In the genomic region with DNA sequence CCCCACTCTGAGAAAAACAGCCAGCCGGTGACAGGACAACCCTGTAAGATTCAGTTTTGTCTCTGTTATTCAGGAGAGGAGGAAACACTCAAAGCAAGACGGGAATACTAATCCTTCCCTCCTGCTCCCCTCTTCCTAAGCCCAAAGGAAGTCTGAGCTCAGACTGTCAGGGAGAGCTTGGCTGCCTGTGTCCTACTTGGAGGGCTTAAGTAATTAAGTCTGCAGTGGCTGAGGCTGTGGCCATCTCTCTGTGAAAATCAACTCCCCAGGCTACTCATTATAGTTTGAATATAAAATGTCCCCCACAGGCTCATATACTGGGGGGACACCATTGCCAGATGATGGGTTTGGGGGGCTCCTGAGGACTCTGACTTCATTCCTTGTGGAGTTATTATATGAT, we compare ENCODE assay signal across 1 mouse cellular context.
TF ChIP-seq lines count a peak whose summit lies in the region.

No protein-coding gene starts in this region.

TF ChIP-seq in myocyte, 11 proteins besides CTCF, POLR2A, EP300 and RAD21 (continued from another document):
- no peak for TF ChIP-seq MYOG (IDR thresholded peaks at IDR 0.05; ENCODE audit: control insufficient read depth in 1 of 3, insufficient read depth in 1 of 3, insufficient read length in 2 of 3, low read depth in 2 of 3)
- TF ChIP-seq TCF3 (IDR thresholded peaks at IDR 0.05; ENCODE audit: insufficient read length, low read depth) = no peak
